Mouse (Mus musculus): ENCODE measurements around the gene Ppp1r12a.

The Ppp1r12a gene

DNA sequence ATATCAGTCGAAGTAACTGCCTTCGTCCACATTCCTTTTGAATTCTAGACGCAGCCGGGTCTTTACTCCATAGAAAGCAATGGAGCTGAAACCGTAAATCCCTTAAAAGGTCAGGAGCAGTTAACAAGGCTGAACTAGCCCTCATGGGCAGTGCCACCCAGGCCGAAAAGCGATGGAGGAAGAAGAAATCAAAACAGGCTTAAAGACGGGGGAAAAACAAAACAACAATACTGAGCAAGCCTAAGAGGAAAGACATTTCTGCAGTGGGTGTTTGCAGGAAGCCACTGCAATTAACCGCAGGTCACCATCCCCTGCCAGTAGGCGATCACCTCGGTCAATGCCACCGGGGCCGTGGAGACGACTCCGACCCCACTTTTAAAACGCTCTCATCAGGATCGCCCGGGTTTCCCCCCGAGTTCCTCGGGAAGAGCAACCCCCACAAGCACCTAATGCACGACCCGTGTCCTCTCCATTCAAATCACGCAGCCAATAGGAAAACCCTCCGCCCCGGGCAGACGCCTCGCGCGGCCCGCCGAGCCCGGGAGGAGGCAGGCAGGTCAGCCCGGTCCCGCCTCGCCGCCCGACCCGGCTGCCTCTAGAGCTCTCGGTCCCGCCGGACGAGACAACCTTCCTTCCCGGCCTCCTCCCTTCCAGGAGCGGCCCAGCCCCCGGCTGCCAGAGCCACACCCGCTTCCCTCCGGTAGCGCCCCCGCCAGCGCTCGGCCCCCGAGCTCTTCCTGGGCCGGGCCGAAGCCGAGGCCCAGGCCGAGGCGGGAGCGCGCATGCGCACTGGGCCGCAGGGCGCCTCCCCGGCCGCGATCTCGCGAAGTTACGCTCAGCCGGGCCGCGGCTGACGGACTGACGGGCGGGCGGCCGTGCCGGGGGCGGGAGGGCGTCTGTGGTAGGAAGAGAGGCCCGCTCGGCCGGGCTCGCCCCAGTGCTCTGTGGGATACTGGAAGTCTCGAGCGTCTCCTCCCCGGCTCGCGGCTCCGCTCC, at the start of gene Ppp1r12a:
TSS of gene Ppp1r12a (plus strand) at position 933 of the 996 bp plus-strand sequence.
- DNase-seq (ENCODE audit: low spot score) = peak; percentile 88

DNA sequence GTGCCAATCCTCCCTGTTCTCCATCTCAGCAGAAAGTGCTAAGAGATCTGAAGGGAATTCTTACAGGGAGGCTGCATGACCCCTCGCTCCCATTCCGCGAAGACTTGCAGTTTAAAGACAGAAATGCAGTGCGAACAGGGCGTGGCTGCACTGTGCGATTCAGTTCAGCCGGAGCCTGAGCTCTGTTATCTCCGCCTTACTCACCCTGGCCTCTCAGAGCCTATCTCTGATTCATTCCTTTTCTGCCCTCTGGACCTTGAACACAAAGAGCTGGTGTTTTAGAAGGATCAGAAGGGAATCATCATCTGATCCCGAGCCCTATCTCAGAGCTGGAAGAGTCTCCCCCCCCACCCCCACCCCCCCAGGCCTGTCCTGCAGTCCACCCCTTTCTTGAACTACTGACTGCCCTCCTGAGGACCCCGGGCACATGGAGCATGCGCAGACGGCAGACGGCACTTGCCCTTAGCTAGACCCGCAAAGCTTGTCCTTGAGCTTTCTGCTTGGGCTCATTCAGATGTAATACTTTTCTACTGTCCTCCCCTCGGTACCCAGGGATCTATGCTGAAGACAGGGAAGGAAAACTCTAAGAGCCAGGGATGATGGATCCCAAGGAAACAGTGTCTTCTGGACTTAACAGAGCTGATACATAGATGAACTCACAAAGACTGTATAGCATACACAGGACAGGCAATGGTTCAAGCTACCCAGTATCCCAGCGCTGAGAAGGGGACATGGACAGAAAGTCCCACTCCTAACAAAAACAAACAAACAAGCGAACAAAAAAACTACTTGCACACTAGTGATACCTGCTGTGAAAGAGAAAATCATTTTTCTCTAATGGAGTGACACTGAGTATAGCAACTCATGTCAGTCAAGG, 48.4 kb upstream of the Ppp1r12a start:
- no peak for DNase-seq (ENCODE audit: low spot score)

- DNase-seq (ENCODE audit: low spot score) = no peak
These were observed 43.5 kb upstream of the Ppp1r12a start for GRCm38 (mm10) chr10:108118200-108119163.

DNA sequence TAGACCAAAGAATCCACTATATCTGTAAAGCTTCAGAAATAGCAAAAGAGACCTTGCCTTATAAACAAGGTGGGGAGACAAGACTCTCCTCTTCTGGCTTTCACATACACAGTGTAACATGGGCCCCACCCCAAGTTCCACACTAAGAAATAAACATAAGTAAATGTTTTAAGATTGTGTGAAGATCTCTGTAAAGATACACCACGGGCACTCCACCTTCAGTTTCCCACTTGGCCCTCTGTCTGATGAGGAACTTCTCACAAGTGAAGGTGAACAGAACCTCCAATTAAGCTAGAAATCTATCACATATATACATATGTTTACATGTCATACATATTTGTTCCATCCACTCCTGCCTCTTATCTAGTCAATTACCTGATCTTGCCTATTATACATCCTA, 42.6 kb upstream of the Ppp1r12a start:
- no peak for DNase-seq (ENCODE audit: low spot score)

DNA sequence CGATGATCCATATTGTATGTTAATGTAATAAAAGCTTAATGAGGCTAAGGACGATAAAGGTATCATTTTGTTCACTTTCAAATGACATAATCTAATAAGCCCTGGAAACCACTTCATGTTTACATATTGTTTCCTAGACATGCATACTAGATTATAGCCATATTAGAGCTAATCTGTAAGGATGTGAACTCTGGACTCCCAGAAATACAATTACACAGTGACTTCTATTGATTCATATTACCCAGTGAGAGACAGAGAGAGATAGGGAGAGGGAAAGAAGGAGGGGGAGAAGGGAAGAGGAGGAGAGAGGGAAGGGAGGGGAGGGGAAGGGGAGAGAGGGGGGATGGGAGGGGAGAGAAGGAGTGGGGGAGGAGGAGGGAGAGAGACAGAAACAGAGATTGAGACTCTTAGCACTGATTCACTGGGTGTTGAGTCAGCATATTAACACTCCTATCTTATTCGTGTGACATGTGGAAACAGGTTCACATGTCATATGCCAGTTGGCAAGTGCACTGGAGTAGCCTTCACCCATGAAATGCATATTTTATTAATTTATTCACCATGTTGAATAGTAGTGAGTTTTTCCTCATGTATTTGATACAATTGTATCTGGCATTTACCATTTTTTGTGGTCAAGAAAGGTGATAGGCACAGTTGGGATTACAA, 36.9 kb upstream of the Ppp1r12a start:
- DNase-seq (ENCODE audit: low spot score) = no peak

DNA sequence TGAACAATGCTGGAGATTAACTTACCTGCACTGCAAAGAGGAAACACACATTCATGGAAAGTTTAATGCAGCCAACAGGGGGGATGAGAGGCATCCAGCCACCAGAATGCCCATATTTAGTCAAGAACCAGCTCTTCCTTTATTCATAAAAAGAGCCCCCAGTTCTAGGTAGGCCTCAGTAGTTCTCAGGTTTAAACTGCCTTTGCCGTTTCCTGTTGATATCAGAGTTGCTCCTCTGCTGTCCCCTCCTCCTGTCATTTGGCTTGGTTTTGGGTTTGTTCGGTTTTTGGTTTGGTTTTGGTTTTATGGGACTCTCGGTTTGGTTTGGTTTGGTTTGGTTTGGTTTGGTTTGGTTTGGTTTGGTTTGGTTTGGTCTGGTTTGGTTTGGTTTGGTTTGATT, 32.8 kb upstream of the Ppp1r12a start:
- DNase-seq (ENCODE audit: low spot score) = no peak

DNA sequence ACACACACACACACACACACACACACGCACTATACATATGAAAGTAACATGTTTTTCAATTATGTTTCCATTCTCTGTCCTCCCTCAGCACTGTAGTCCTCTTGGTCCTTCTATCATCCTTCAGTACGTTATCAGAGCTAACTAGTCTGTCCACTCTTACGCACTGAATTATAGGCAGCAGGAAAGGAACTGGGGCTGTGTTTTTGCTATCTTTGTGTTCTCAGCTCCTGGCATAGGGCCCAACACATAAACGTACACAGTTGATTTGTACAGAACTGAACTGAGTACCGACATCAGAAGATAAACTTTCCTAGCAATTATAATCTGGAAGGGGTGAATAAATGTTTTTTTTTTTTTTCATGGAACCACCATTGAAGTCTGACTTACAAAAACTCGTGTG, 30.1 kb upstream of the Ppp1r12a start:
- DNase-seq (ENCODE audit: low spot score) = no peak

GRCm38 (mm10) chr10:108133253-108133652, 28.7 kb upstream of the Ppp1r12a start:
- DNase-seq (ENCODE audit: low spot score) = no peak

DNA sequence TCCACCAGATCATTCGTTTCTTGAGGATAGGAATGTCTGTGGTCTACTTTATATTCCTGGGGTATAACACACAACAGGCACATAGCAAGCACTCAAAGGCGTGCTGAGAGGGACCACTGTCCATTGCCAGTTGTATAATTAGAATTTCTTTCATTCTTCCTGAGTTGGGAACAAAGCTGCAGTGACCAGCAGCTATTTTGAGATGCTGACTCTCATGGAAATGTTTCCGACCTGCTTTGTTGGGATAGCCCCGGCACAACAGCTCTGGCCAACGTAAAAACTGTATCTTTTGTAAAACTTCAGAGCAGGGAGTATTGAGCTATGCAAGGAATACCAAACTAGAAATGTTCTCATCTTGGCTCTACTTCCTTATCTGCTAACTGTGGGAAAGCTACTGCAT, 28.2 kb upstream of the Ppp1r12a start:
- no peak for DNase-seq (ENCODE audit: low spot score)

DNA sequence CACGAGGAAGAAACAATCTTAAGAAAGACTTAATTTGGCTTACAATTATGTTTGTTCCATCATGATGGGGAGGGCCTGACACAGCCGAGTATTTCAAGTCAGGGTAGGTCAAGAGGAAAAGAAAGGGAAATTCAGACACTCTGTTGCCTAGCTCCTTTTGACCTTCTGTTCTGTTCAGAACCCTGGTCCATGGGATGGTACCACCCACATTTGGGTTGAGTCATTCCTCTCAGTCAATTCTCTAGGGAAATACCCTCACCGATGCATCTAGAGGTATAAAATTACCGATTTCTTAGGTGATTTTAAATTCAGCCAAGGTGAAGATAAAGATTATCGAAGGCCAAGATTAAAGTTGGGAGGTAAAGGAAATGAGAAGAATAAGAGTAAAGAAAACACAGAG, 23.6 kb upstream of the Ppp1r12a start:
- DNase-seq (ENCODE audit: low spot score) = no peak

GRCm38 (mm10) chr10:108139788-108140187, 22.2 kb upstream of the Ppp1r12a start:
- DNase-seq (ENCODE audit: low spot score) = no peak

DNA sequence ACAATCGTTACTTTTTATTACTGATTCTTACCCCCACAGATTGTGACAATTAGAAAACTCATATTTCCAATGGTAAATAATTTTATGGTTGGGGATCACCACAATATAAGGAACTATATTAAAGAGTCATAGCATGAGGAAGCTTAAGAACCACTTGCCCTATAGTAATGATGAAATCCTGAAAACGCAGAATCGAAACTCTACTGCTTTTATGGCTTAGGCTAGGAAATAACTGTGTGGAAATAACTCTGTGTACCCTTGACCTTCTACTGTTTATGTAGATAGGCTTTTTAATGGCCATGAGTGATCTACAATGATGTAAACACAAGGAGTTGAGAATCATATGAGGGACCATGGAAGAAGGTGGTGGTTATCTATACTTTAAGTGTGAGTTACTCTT, 21.3 kb upstream of the Ppp1r12a start:
- DNase-seq (ENCODE audit: low spot score) = no peak

DNA sequence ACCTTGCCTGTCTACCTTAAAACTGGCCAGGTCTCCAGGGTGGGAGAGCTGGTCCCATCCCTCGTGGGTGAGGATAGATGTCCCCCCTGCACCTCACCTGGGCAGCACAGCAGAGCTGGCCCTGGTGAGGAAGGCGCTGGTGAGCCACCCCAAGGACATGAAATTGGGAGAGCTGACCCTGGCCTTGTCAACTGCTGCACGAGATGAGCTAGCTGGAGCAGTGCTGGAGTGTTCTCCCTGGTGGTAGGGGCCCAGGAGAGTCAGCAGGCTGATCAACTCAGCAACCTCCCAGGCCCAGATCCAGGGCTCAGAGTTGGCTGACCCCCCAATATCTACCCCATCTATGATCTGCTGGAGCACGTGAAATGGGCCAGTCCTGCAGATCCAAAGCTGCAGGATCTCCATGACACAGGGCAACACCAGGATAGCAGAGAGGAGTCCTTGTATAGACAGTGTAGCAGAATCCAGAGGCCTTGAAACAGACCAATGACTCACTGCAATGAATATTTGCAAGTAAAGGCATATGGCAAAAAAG, 17.9 kb upstream of the Ppp1r12a start:
- DNase-seq (ENCODE audit: low spot score) = no peak

- DNase-seq (ENCODE audit: low spot score) = no peak
These were observed 16.3 kb upstream of the Ppp1r12a start for GRCm38 (mm10) chr10:108145701-108146100.

DNA sequence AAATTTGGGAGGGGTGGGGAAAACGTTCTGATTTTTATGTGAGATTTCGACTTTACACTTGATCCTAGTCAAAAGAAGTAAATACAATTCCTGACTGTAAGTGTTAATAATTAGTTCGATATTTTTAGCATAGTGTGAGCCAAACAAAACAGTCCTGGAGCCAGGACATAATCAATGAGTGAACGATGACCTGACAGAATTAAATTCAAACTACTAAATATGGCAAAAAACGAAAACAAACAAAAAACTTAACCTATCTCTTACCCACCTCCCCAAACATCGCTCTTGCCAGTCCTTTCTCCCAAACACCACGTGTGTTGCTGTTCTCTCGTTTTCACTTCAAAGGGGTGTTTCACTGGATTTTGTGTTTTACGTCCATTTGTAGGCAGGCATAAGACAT, 15.0 kb upstream of the Ppp1r12a start:
- DNase-seq (ENCODE audit: low spot score) = no peak

- no peak for DNase-seq (ENCODE audit: low spot score)
These were observed 8.7 kb upstream of the Ppp1r12a start for GRCm38 (mm10) chr10:108153301-108153700.

GRCm38 (mm10) chr10:108155042-108155686, 6.8 kb upstream of the Ppp1r12a start:
- no peak for DNase-seq (ENCODE audit: low spot score)

GRCm38 (mm10) chr10:108155687-108156067, 6.3 kb upstream of the Ppp1r12a start:
- DNase-seq (ENCODE audit: low spot score) = no peak

DNA sequence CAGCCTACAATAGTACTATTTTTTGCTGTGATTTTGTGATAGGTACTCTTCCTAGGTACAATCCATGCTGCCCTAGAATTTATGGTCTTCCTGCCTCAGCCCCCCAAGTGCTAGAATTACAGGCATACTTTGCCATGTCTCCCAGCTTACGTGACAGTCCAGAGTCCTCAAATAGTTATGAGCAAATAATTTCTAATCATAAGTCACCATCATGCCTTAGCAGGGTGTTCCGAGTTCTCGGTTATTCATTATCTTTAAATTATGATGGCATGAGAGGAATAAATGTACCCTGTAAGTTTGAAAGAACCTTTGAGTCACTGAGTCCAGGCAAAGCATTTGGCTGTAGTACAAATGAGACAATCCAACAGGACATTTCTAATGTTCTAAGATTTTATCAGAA, 5.9 kb upstream of the Ppp1r12a start:
- no peak for DNase-seq (ENCODE audit: low spot score)

DNA sequence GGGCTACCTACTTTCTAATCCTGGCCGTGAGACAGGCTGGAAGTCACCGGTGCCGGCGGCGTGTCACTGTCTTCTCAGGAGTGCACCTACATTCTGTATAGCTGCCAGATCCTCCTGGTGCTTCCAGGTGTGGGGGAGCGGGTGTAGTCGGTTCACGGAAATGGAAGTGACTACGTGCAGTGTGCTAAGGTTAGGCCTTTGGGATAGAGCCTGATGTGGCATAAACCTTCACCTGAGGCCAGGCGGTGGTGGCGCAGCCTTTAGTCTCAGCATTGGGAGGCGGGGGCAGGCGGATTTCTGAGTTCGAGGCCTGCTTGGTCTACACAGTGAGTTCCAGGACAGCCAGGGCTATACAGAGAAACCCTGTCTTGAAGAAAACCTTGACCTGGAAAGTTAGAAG, 3.0 kb upstream of the Ppp1r12a start:
- DNase-seq (ENCODE audit: low spot score) = no peak
